Mouse (Mus musculus) liver, postnatal 0 days (tissue): ENCODE data around the gene Mpzl2.

ENCODE experiments used
- CTCF ChIP-seq: sonication (generic); IDR thresholded peaks from 2 replicates; pipeline ENCODE4 v1.5.1; 2016; ENCODE audit warnings: antibody characterized with exemption, low read depth
- EP300 ChIP-seq: IDR thresholded peaks from 2 replicates; pipeline ENCODE4 v1.6.1; 2016; ENCODE audit warnings: antibody characterized with exemption, low read depth, mild to moderate bottlenecking

- TF ChIP-seq EP300: no peak
- no peak for TF ChIP-seq CTCF
These were observed 30.2 kb upstream of the Mpzl2 start, which contains the start of gene Cd3e for GRCm38 (mm10) chr9:45009180-45010078.
